Mouse (Mus musculus): Measurements from ENCODE around the gene 2310007B03Rik.

DNA sequence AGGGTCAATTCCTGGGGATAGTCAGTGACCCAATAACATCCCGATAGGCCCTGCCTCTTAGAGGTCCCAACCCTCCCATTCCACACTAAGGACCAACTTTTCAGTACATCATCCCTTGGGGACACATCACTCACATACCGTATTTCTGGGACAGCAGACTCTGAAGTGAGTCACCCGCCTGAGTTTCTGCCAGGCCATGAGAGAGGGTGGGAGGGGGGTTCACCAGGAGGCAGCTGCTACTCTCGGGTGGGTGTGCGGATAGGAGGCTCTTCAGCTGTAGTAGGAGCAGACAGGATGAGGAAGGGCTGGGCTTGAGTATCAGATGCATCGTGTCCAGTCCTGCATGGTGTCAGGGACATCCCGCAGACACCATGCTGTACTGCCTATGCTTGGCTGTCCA, 21.0 kb downstream of the 2310007B03Rik start:
- TF ChIP-seq CTCF (IDR thresholded peaks at IDR 0.05 in 2 of 3, conservative IDR thresholded peaks at IDR 0.05 in 1 of 3; ENCODE audit: control insufficient read depth in 1 of 3, insufficient read depth in 1 of 3, low read depth in 2 of 3, low read length in 3 of 3, poor library complexity in 1 of 3, severe bottlenecking in 1 of 3) = no peak
- TF ChIP-seq EP300 (IDR thresholded peaks at IDR 0.05; ENCODE audit: low read depth in 1 of 2, low read length in 2 of 2) = no peak
- no peak for TF ChIP-seq UBTF (IDR thresholded peaks at IDR 0.05; ENCODE audit: borderline replicate concordance, insufficient read depth, low read depth, low read length)
- TF ChIP-seq POLR2A (IDR thresholded peaks at IDR 0.05; ENCODE audit: control insufficient read depth in 1 of 2, insufficient read depth in 1 of 2, low read depth in 1 of 2, low read length in 2 of 2, poor library complexity in 1 of 2) = no peak
- TF ChIP-seq MEF2A (IDR thresholded peaks at IDR 0.05; ENCODE audit: extremely low read depth, insufficient replicate concordance, low read depth, low read length, poor library complexity, severe bottlenecking) = no peak
- no peak for TF ChIP-seq ZC3H11A (IDR thresholded peaks at IDR 0.05; ENCODE audit: low read depth, low read length)
- no peak for TF ChIP-seq ZKSCAN1 (IDR thresholded peaks at IDR 0.05; ENCODE audit: low read depth, low read length)
- TF ChIP-seq TBP (IDR thresholded peaks at IDR 0.05; ENCODE audit: low read depth, low read length) = no peak
- no peak for TF ChIP-seq CHD2 (IDR thresholded peaks at IDR 0.05; ENCODE audit: low read length)

Measured in MEL (cell line).